Mouse (Mus musculus): Measurements from ENCODE around the gene Zfp800. TPM values are rescaled to one million over a fixed set of nuclear protein-coding genes. Genes with fewer than 3 reads are reported as not detected.

The Zfp800 gene
- total RNA-seq, 2 experiments from 2014 or later: 20.9 to 24.5 TPM

DNA sequence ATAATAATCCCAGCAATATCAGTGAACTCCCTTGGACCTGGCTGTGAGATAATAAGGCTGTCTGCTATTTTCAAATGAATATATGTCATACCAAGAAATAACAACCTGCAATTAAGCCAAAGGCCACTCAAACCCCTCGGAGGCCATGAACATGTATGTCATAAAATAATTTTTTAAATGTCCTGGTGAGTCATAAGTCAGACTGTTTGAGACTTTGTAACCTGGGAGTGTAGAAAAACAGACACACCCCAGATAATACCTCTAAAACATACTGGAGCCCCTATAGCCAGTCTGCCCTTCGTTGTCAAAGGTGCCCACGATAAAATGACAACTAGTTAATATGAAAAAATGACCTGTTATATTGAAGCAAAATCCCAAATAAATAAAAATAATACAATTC lies 8.8 kb downstream of the Zfp800 start:
- intact Hi-C loops (cut with DNase I): loop anchor here (10.0 kb wide), 1 partner anchor 734 kb away; no protein-coding TSS in a partner anchor
- H3K4me3 ChIP-seq: no peak overlapping the region
- no peak for TF ChIP-seq CTCF (IDR thresholded peaks at IDR 0.05)
- DNase-seq (ENCODE audit: extremely low spot score in 1 of 2, low spot score in 2 of 2): no peak
- no peak overlapping the region for H3K27ac ChIP-seq

DNA sequence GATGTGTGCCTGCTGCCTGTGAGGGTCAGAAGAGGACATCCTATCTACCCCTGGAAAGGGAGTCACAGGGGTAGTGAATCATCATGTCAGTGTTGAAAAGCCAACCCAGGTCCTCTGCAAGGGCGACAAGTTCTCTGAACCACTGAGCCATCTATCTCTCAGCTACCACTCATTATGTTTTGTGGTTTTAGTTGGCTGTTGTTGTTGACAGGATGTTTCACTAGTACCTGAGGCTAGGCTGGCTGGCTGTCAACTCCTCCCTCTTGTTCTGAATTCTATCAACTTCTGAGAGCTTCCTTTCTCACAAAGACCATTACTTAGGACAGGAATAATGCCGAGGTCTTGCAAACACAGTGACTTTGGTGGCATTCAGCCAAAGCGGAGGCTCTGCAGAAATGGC lies 12.6 kb downstream of the Zfp800 start:
- intact Hi-C loops (cut with DNase I): loop anchor here (10.0 kb wide), 1 partner anchor 730 kb away; no protein-coding TSS in a partner anchor
- Histone ChIP-seq H3K27ac (no peak overlapping the region), H3K4me3 (no peak overlapping the region)
- no peak for TF ChIP-seq CTCF (IDR thresholded peaks at IDR 0.05)
- DNase-seq (ENCODE audit: extremely low spot score in 1 of 2, low spot score in 2 of 2): no peak

DNA sequence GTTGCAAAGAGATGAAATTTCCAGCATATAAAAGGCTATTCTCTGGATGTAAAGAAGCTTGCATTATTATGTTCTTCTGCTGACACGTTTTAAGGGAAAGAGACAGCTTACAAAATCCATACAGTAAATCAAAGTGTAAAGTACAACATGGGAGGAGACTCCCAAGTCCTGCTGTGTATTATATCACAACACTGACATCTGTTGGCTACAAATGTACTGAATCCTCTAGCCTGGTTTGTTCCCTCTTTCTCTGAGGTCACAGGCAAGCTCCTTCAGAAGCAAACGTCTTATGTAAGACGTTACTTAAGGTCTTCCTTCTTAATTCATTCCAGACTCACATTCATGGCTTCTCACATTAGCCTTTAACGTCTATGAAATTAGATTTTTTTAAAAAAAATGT lies 15.8 kb downstream of the Zfp800 start:
- H3K27ac ChIP-seq: no peak overlapping the region
- DNase-seq (ENCODE audit: extremely low spot score in 1 of 2, low spot score in 2 of 2): no peak
- TF ChIP-seq CTCF (IDR thresholded peaks at IDR 0.05): peak; percentile 49
- H3K4me3 ChIP-seq: no peak overlapping the region
- intact Hi-C loops (cut with DNase I): loop anchor here (10.0 kb wide), 1 partner anchor 727 kb away; no protein-coding TSS in a partner anchor

GRCm38 (mm10) chr6:28369966-28370683 lies 27.7 kb downstream of the Zfp800 start:
- no peak for DNase-seq (ENCODE audit: extremely low spot score in 1 of 2, low spot score in 2 of 2)
- Histone ChIP-seq H3K4me3 (no peak overlapping the region), H3K27ac (no peak overlapping the region)
- intact Hi-C loops (cut with DNase I): no loop called here
- TF ChIP-seq CTCF (IDR thresholded peaks at IDR 0.05): no peak

GRCm38 (mm10) chr6:28367575-28367974 lies 30.2 kb downstream of the Zfp800 start:
- H3K4me3 ChIP-seq: no peak overlapping the region
- intact Hi-C loops (cut with DNase I): no loop called here
- no peak for DNase-seq (ENCODE audit: extremely low spot score in 1 of 2, low spot score in 2 of 2)
- TF ChIP-seq CTCF (IDR thresholded peaks at IDR 0.05): no peak
- H3K27ac ChIP-seq: no peak overlapping the region

GRCm38 (mm10) chr6:28351066-28351465 lies 46.7 kb downstream of the Zfp800 start:
- Histone ChIP-seq H3K4me3 (no peak overlapping the region), H3K27ac (no peak overlapping the region)
- no peak for TF ChIP-seq CTCF (IDR thresholded peaks at IDR 0.05)
- intact Hi-C loops (cut with DNase I): no loop called here
- DNase-seq (ENCODE audit: extremely low spot score in 1 of 2, low spot score in 2 of 2): no peak

GRCm38 (mm10) chr6:28345677-28346076 lies 52.1 kb downstream of the Zfp800 start:
- intact Hi-C loops (cut with DNase I): no loop called here
- no peak overlapping the region for H3K4me3 ChIP-seq
- no peak overlapping the region for H3K27ac ChIP-seq
- no peak for TF ChIP-seq CTCF (IDR thresholded peaks at IDR 0.05)
- no peak for DNase-seq (ENCODE audit: extremely low spot score in 1 of 2, low spot score in 2 of 2)

GRCm38 (mm10) chr6:28345181-28345580 lies 52.6 kb downstream of the Zfp800 start:
- no peak overlapping the region for H3K4me3 ChIP-seq
- DNase-seq (ENCODE audit: extremely low spot score in 1 of 2, low spot score in 2 of 2): no peak
- H3K27ac ChIP-seq: no peak overlapping the region
- TF ChIP-seq CTCF (IDR thresholded peaks at IDR 0.05): no peak
- intact Hi-C loops (cut with DNase I): no loop called here

GRCm38 (mm10) chr6:28342863-28343262 lies 54.9 kb downstream of the Zfp800 start:
- H3K4me3 ChIP-seq: no peak overlapping the region
- intact Hi-C loops (cut with DNase I): no loop called here
- no peak for TF ChIP-seq CTCF (IDR thresholded peaks at IDR 0.05)
- DNase-seq (ENCODE audit: extremely low spot score in 1 of 2, low spot score in 2 of 2): no peak
- H3K27ac ChIP-seq: no peak overlapping the region

DNA sequence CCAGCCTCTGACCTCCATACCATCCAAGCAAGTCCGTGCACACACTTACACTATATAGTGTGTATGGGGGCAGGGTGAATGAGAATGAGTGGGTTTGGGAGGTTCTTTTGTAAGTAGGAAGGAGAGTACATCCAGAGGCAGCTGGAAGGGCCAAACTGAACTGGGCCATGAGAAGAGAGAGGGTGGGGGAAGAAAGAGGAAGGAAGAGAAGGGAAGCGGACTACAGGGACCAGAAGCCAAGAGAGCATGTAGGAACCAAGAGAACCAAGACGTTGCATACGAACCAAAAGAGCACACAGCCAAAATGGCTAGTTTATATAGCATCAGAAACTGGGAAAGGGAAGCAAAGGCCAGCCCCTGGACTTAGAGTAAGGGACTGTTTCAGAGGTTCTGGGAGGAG lies 56.6 kb downstream of the Zfp800 start:
- no peak overlapping the region for H3K27ac ChIP-seq
- intact Hi-C loops (cut with DNase I): no loop called here
- no peak for TF ChIP-seq CTCF (IDR thresholded peaks at IDR 0.05)
- H3K4me3 ChIP-seq: no peak overlapping the region
- no peak for DNase-seq (ENCODE audit: extremely low spot score in 1 of 2, low spot score in 2 of 2)

- no peak for DNase-seq (ENCODE audit: extremely low spot score in 1 of 2, low spot score in 2 of 2)
- no peak overlapping the region for H3K27ac ChIP-seq
- H3K4me3 ChIP-seq: no peak overlapping the region
- TF ChIP-seq CTCF (IDR thresholded peaks at IDR 0.05): peak; percentile 45
- intact Hi-C loops (cut with DNase I): loop anchor here (2.0 kb wide), 1 partner anchor 121 kb away; no protein-coding TSS in a partner anchor
These were observed 58.4 kb downstream of the Zfp800 start for GRCm38 (mm10) chr6:28339410-28339809.

GRCm38 (mm10) chr6:28333696-28334095 lies 64.1 kb downstream of the Zfp800 start:
- no peak for TF ChIP-seq CTCF (IDR thresholded peaks at IDR 0.05)
- no peak for DNase-seq (ENCODE audit: extremely low spot score in 1 of 2, low spot score in 2 of 2)
- intact Hi-C loops (cut with DNase I): no loop called here
- H3K27ac ChIP-seq: no peak overlapping the region
- H3K4me3 ChIP-seq: no peak overlapping the region

- intact Hi-C loops (cut with DNase I): no loop called here
- no peak for DNase-seq (ENCODE audit: extremely low spot score in 1 of 2, low spot score in 2 of 2)
- TF ChIP-seq CTCF (IDR thresholded peaks at IDR 0.05): no peak
- H3K4me3 ChIP-seq: no peak overlapping the region
- no peak overlapping the region for H3K27ac ChIP-seq
These were observed 65.3 kb downstream of the Zfp800 start for GRCm38 (mm10) chr6:28332546-28332945.
